Mouse (Mus musculus) heart, embryonic 15.5 days (tissue): Measurements from ENCODE around the gene Elp1. TPM values are rescaled to one million over a fixed set of nuclear protein-coding genes. Genes with fewer than 3 reads are reported as not detected.

Source experiments
- ATAC-seq: fragments of 200-750 bp; cut with Nextera tagmentation; replicated peaks from 2 replicates; pipeline ENCODE4 v1.8.0; 2017; ENCODE audit warnings: low read depth, moderate TSS enrichment; ENCODE audit not compliant: insufficient number of reproducible peaks, insufficient read depth, low FRiP score
- H3K27ac ChIP-seq: fragments of 300-500 bp; sonication (generic); 2 replicates; pipeline ENCODE4 v1.5.1; 2015; ENCODE audit warnings: mild to moderate bottlenecking, inconsistent platforms
- H3K27me3 ChIP-seq: fragments of 300-500 bp; sonication (generic); 2 replicates; pipeline ENCODE4 v1.6.1; 2015; ENCODE audit warnings: inconsistent platforms
- H3K36me3 ChIP-seq: fragments of 300-500 bp; sonication (generic); 2 replicates; pipeline ENCODE4 v1.6.1; 2015; ENCODE audit warnings: mild to moderate bottlenecking, inconsistent platforms
- H3K4me1 ChIP-seq: fragments of 300-500 bp; sonication (generic); replicated peaks from 2 replicates; pipeline ENCODE4 v1.6.1; 2015; ENCODE audit warnings: inconsistent platforms
- H3K4me2 ChIP-seq: fragments of 300-500 bp; sonication (generic); 2 replicates; pipeline ENCODE4 v1.6.1; 2015; ENCODE audit warnings: inconsistent platforms, mild to moderate bottlenecking, moderate library complexity
- H3K4me3 ChIP-seq: fragments of 300-500 bp; sonication (generic); 2 replicates; pipeline ENCODE4 v1.5.1; 2015; ENCODE audit warnings: mild to moderate bottlenecking, inconsistent platforms
- H3K9ac ChIP-seq: fragments of 300-500 bp; sonication (generic); 2 replicates; pipeline ENCODE4 v1.6.1; 2015; ENCODE audit warnings: mild to moderate bottlenecking, inconsistent platforms
- H3K9me3 ChIP-seq: fragments of 300-500 bp; sonication (generic); replicated peaks from 2 replicates; pipeline ENCODE4 v1.6.1; 2016; ENCODE audit warnings: inconsistent platforms
- WGBS: fragments of 180-500 bp; shearing (Covaris S2); methylation state at CpG from one replicate; pipeline ENCODE4 v1.1.7; 2015; ENCODE audit warnings: mixed read lengths; 5-methylcytosine and 5-hydroxymethylcytosine counted together
- polyA plus RNA-seq: library from polyadenylated mRNA; unstranded; fragments of >200 nt; fragmentation: Nextera tagmentation; extraction: Ambion mirVana; gene quantifications from 2 replicates; pipeline ENCODE4 v1.2.1, GENCODE M21; 2015

The Elp1 gene
- polyA plus RNA-seq, 1 experiment from 2014 or later, result 21.8 TPM

- 53% methylated on average over 13 of the region's 13 CpGs for WGBS
- ATAC-seq, result peak; percentile 47; the same call in 1 of the 2 replicates
- 0 out of 2 replicates have a peak overlapping the region, but pooled peaks have one; percentile 13 for H3K4me2 ChIP-seq
These were observed 29.0 kb upstream of the Elp1 start for GRCm38 (mm10) chr4:56831013-56831609.

DNA sequence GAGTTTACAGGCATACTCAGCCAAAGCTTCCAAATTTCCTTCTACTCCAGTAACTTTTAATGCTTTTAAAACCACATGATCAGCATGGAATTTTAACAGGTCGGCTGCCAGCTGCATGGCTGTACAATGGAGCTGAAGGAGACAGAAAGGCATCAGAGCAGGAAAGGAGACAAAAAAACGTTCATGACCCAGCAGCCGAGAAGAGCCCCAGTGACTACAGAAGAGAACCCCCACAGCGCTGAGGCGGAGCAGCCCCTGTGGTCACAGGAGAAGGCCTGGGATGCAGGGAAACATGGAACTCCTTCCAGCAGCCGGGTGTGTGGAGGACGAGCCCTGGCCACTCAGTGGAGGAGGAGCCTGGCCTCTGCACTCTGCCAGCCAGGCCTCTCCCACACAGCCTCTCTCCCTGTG lies 27.4 kb upstream of the Elp1 start:
- Histone ChIP-seq H3K4me3 (no peak overlapping the region), H3K4me1 (peaks cover 4% of the 10 kb centered on the region; the same call in 1 of the 2 replicates), H3K9ac (no peak overlapping the region), H3K36me3 (peaks cover 6% of the 10 kb centered on the region; the same call in 1 of the 2 replicates), H3K9me3 (no peaks in the 10 kb centered on the region), H3K4me2 (no peak overlapping the region), H3K27me3 (no peaks in the 10 kb centered on the region), H3K27ac (peak overlapping the region; percentile 6; the same call in 1 of the 2 replicates)
- 54% methylated on average over 7 of the region's 7 CpGs for WGBS
- ATAC-seq, result 0 out of 2 replicates have a peak, but pooled peaks have one; percentile 35

More at GRCm38 (mm10) chr4:56831013-56831609, 29.0 kb upstream of the Elp1 start:
- no peaks in the 10 kb centered on the region for H3K9me3 ChIP-seq
- H3K27ac ChIP-seq, result peak overlapping the region; percentile 27
- no peak overlapping the region for H3K4me3 ChIP-seq
- peaks cover 13% of the 10 kb centered on the region; the same call in 1 of the 2 replicates for H3K36me3 ChIP-seq
- no peaks in the 10 kb centered on the region for H3K27me3 ChIP-seq
- H3K9ac ChIP-seq, result no peak overlapping the region
- H3K4me1 ChIP-seq, result peaks cover 4% of the 10 kb centered on the region; the same call in 1 of the 2 replicates

- no peaks in the 10 kb centered on the region for H3K9me3 ChIP-seq
- H3K27me3 ChIP-seq, result no peaks in the 10 kb centered on the region
- no peak overlapping the region for H3K27ac ChIP-seq
- ATAC-seq, result no peak
- 81% methylated on average over 3 of the region's 3 CpGs for WGBS
- H3K4me1 ChIP-seq, result peaks cover 4% of the 10 kb centered on the region; the same call in 1 of the 2 replicates
- H3K4me2 ChIP-seq, result no peak overlapping the region
- H3K4me3 ChIP-seq, result no peak overlapping the region
- peaks cover 6% of the 10 kb centered on the region; the same call in 1 of the 2 replicates for H3K36me3 ChIP-seq
- no peak overlapping the region for H3K9ac ChIP-seq
These were observed 26.8 kb upstream of the Elp1 start for GRCm38 (mm10) chr4:56828932-56829331.

GRCm38 (mm10) chr4:56824231-56824630 lies 22.1 kb upstream of the Elp1 start:
- H3K4me2 ChIP-seq, result no peak overlapping the region
- H3K27me3 ChIP-seq, result no peaks in the 10 kb centered on the region
- no peaks in the 10 kb centered on the region for H3K4me1 ChIP-seq
- ATAC-seq, result no peak
- 84% methylated on average over 9 of the region's 9 CpGs for WGBS
- H3K27ac ChIP-seq, result no peak overlapping the region
- H3K9ac ChIP-seq, result no peak overlapping the region
- H3K36me3 ChIP-seq, result peaks cover 6% of the 10 kb centered on the region; the same call in 1 of the 2 replicates
- H3K9me3 ChIP-seq, result no peaks in the 10 kb centered on the region
- H3K4me3 ChIP-seq, result no peak overlapping the region

DNA sequence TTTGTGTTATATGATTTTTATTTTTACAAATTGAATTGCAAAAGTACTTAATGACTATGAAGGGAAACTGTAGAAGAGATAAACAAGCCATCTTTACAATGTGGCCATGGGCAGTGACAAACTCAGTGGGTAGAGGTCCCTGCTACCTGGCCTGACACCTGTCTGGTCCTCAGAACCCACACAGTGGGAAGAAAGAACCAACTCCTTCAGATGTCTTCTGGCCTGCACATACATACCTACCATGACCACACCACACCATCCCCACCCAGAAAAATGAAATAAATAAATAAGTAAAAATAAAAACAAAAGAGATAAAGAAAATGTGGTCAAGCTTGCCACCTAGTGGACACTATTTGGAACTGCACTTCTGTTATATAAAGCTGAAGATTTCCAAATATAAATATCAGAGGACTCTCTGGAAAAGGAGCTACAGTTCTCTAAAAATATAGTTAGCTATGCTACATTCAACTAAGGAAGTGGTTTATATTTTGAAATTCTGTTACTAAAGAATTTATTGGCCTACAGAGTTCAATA lies 18.0 kb upstream of the Elp1 start:
- H3K9ac ChIP-seq, result no peak overlapping the region
- peak overlapping the region; percentile 20; the same call in 1 of the 2 replicates for H3K27ac ChIP-seq
- ATAC-seq, result no peak

DNA sequence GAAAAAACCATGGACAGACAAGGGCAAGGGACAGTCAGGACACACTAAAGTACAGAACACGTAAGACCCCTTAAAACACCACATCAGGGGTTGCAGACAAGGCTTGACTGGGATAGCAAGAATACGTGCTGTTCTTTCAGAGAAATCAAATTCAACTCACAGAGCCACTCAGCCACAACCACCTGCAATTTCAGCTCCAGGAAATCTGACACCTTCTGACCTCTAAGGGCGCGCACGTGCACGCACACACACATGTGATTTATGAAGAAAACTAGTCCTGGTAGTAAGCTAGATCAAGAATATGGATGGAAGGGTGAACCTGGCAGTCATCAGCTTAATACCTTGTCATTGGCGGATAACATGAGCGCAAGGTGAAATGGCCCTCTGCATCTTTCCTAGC lies 13.0 kb upstream of the Elp1 start:
- H3K4me1 ChIP-seq, result no peaks in the 10 kb centered on the region
- H3K9ac ChIP-seq, result no peak overlapping the region
- no peak overlapping the region for H3K4me3 ChIP-seq
- H3K27me3 ChIP-seq, result no peaks in the 10 kb centered on the region
- H3K9me3 ChIP-seq, result no peaks in the 10 kb centered on the region
- H3K27ac ChIP-seq, result no peak overlapping the region
- no peak overlapping the region for H3K4me2 ChIP-seq
- WGBS, result 82% methylated on average over 8 of the region's 8 CpGs
- H3K36me3 ChIP-seq, result peaks cover 6% of the 10 kb centered on the region
- no peak for ATAC-seq

More for the DNA sequence above, 18.0 kb upstream of the Elp1 start:
- H3K4me1 ChIP-seq, result no peaks in the 10 kb centered on the region
- H3K4me3 ChIP-seq, result no peak overlapping the region
- no peak overlapping the region for H3K4me2 ChIP-seq
- H3K9me3 ChIP-seq, result no peaks in the 10 kb centered on the region
- H3K36me3 ChIP-seq, result peaks cover 6% of the 10 kb centered on the region
- H3K27me3 ChIP-seq, result no peaks in the 10 kb centered on the region

- no peak overlapping the region for H3K9ac ChIP-seq
- H3K27me3 ChIP-seq, result no peaks in the 10 kb centered on the region
- H3K27ac ChIP-seq, result no peak overlapping the region
- no peaks in the 10 kb centered on the region for H3K4me1 ChIP-seq
- WGBS, result 65% methylated on average over 4 of the region's 4 CpGs
- H3K4me2 ChIP-seq, result no peak overlapping the region
- peaks cover 6% of the 10 kb centered on the region for H3K36me3 ChIP-seq
- no peak for ATAC-seq
- H3K4me3 ChIP-seq, result no peak overlapping the region
- no peaks in the 10 kb centered on the region for H3K9me3 ChIP-seq
These were observed 10.0 kb upstream of the Elp1 start for GRCm38 (mm10) chr4:56812096-56812495.

DNA sequence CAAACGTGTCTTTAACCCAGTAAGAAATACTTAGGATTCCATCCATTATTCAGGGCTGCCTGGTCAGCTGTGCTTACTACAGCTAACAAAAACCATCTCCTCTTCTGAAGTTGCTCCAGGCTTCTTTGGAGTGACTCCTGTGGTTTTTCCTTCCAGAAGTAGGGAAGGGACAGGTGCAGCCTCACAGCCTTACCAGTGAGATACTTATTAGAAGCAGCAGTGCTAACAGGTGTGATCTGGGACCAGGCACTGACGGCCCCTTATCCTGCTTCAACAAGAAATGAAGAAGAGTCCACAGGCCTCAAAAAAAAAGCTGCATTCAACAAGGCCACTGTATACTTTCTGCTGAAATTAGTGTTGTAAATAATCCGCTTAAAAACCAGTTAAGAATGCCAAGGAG lies 9.5 kb upstream of the Elp1 start:
- H3K4me2 ChIP-seq, result no peak overlapping the region
- H3K9me3 ChIP-seq, result no peaks in the 10 kb centered on the region
- no peaks in the 10 kb centered on the region for H3K4me1 ChIP-seq
- no peak overlapping the region for H3K27ac ChIP-seq
- no peak overlapping the region for H3K4me3 ChIP-seq
- no peak overlapping the region for H3K9ac ChIP-seq
- 63% methylated on average over 3 of the region's 3 CpGs for WGBS
- peaks cover 6% of the 10 kb centered on the region for H3K36me3 ChIP-seq
- ATAC-seq, result no peak
- H3K27me3 ChIP-seq, result no peaks in the 10 kb centered on the region

DNA sequence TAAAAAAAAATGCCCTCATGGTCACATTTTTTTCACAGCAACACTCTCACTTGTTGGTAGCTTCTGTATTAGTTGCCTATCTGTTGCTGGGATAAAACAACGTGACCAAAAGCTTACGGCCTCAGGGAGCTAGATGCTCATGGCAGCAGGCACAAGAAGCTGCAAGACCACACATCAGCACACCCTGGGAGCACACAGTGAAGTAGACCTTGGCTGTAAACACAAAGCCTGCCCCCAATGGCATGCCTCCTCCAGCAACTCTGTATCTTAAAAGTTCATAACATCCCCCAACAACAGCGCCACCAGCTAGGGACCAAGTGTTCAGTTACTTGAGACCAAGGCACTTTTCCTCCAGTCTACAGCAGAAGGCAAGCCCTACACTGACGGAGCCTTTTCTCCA lies 6.9 kb upstream of the Elp1 start:
- 66% methylated on average over 4 of the region's 4 CpGs for WGBS
- H3K4me2 ChIP-seq, result no peak overlapping the region

DNA sequence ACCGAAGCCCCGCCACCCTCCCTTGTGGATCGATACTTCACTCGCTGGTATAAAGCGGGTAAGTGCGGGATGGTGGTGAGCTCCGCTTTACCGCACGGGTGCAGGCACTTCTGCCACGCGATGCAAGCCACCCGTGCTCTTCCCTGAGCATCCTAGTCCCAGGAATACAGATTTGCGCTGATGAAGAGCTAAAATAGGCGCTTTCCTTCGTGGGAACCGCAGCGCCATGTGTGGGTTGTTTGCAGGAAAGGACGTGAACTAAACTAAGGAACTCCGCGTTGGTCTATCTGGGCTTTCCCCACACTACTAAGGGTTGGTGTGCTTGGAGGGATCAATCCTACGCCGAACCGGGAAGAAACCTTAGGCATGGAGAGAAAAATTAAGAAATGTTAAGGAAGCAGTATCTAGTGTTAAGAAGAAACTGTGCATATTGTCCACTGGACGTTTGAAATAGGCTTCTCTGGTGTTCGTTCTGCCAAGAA lies 579 bp upstream of the Elp1 start:
- Histone ChIP-seq H3K27ac (peak overlapping the region; percentile 87), H3K9ac (peak overlapping the region; percentile 89), H3K27me3 (no peaks in the 10 kb centered on the region), H3K4me3 (peak overlapping the region; percentile 96), H3K36me3 (peaks cover 43% of the 10 kb centered on the region), H3K4me2 (peak overlapping the region; percentile 95), H3K4me1 (peaks cover 21% of the 10 kb centered on the region), H3K9me3 (no peaks in the 10 kb centered on the region)
- no peak for ATAC-seq
- WGBS, result 2% methylated on average over 25 of the region's 25 CpGs

More for the DNA sequence above, 6.9 kb upstream of the Elp1 start:
- no peak for ATAC-seq
- no peaks in the 10 kb centered on the region for H3K4me1 ChIP-seq
- peaks cover 19% of the 10 kb centered on the region for H3K36me3 ChIP-seq
- no peak overlapping the region for H3K27ac ChIP-seq
- no peaks in the 10 kb centered on the region for H3K9me3 ChIP-seq
- no peak overlapping the region for H3K9ac ChIP-seq
- H3K4me3 ChIP-seq, result no peak overlapping the region
- H3K27me3 ChIP-seq, result no peaks in the 10 kb centered on the region

GRCm38 (mm10) chr4:56791373-56791772 lies 10.8 kb downstream of the Elp1 start:
- Histone ChIP-seq H3K4me1 (no peaks in the 10 kb centered on the region), H3K4me2 (no peak overlapping the region), H3K9ac (no peak overlapping the region), H3K27ac (no peak overlapping the region), H3K27me3 (no peaks in the 10 kb centered on the region), H3K36me3 (peaks cover 93% of the 10 kb centered on the region), H3K4me3 (no peak overlapping the region), H3K9me3 (no peaks in the 10 kb centered on the region)
- WGBS, result 39% methylated on average over 1 of the region's 1 CpGs
- no peak for ATAC-seq
